Mouse (Mus musculus) thymus, postnatal 25 days (tissue): ENCODE results near the gene Msln.

Experiments used
- DNase-seq: peaks from one replicate; pipeline ENCODE4 v3.0.0; 2022

Msln gene

DNA sequence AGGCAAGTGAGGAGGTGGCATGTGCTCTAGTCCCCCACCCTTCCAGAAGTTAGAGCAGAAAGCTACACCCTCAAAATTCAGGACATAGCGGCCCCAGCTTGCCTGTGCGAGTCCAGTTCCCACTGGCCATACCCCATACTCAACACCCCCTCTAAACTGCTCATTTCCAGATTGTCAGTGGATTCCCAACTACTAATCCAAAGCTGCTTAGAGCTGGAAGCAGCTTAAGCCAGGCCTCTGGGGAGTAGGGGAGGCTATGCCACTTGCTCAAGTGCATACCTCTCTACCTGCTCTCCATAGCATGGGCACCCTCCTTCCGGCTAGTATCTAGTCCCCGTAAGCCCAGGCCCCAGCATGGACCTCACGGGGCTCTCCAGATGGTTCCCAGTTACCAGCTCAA, 32.7 kb downstream of the Msln start:
- no peak for DNase-seq

GRCm38 (mm10) chr17:25717691-25718090, 36.5 kb downstream of the Msln start:
- no peak for DNase-seq

GRCm38 (mm10) chr17:25716711-25717637, 37.2 kb downstream of the Msln start, which contains the start of gene Gng13:
TSS of gene Gng13 (plus strand) at chr17:25717171.
- no peak for DNase-seq

DNA sequence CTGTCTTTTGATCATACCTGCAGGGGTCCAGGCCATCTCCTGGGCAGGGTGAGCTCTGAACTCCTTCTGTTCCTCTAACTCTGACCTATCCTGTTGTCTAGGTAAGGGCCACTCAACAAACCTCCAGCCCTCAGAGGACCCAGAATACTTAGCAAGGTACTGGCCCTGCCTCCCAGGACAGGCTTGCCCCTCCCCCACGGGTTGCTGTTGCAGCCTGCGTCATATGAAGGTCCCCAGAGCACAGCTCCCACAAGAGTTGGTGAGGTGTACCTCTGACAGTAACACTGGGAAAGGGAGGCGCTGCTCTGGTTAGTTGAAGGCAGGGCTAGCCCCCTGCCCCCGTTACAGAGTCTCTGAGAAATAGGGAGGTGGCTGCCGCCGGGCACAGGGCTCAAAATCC, 38.0 kb downstream of the Msln start:
- DNase-seq, result no peak

DNA sequence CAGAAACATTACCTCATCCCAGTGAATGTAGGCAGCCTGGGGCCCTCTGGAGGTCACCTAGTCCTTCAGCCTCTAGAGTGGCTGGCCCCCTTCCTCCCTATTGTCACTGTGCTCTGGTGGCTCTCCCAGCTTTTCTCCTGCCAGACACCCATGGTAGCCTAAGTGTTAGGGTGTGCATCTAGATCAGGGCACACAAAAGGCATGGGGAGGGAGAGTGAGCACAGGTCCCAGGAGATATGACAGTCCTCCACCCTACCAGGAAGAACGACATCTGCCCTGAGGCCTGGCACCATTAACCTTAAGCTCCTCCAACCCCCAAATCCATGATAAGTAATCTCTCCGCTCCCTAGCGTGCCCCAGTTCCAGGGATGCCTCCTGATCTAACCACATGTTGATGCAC, 38.6 kb downstream of the Msln start:
- DNase-seq, result no peak

- no peak for DNase-seq
Observed at GRCm38 (mm10) chr17:25711136-25711535, 43.0 kb downstream of the Msln start.

DNA sequence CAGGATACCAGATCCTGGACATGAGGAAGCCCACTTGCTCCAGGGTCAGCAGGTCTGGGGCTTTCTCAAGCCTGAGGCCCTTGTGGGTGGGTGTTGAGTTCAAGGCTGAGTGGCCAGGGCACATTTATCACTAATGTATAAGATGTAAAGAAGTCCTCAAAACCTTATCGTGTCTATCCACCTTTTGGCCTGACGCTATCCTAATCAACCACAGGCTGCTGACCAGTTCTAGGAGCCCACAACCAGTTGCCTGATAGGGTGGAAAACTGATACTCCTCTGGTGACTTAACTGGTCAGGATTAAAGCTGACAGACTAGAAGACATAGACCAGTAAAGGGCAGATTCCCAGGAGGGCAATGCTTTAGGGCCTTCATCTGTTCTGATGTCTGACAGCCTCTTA, 44.2 kb downstream of the Msln start:
- no peak for DNase-seq

GRCm38 (mm10) chr17:25700863-25701496, 53.2 kb downstream of the Msln start:
- no peak for DNase-seq
